Mouse (Mus musculus) embryonic fibroblast, embryonic 13.5 days (primary cell): Measurements from ENCODE around the gene Myl7.

Experiments used
- CTCF ChIP-seq: IDR thresholded peaks from 2 replicates; pipeline ENCODE4 v1.5.1; 2011; ENCODE audit warnings: mild to moderate bottlenecking, control low read depth, low read length, moderate library complexity, borderline replicate concordance; ENCODE audit not compliant: insufficient read depth
- POLR2A ChIP-seq: IDR thresholded peaks from 2 replicates; pipeline ENCODE4 v1.6.1; 2011; ENCODE audit warnings: low read depth, mild to moderate bottlenecking, control low read depth, low read length, moderate library complexity

GRCm38 (mm10) chr11:5892151-5892591 is 6.4 kb downstream of the Myl7 start:
- TF ChIP-seq CTCF (no peak), POLR2A (no peak)
